Mouse (Mus musculus) embryonic facial prominence, embryonic 15.5 days (tissue): ENCODE data around the gene Fam228b. TPM values are rescaled to one million over a fixed set of nuclear protein-coding genes. Genes with fewer than 3 reads are reported as not detected.

Experiments
- ATAC-seq: fragments of 200-750 bp; cut with Nextera tagmentation; 2 replicates; pipeline ENCODE4 v1.8.0; 2017; ENCODE audit warnings: low read depth, moderate TSS enrichment; ENCODE audit not compliant: insufficient number of reproducible peaks, low FRiP score, low TSS enrichment
- H3K27ac ChIP-seq: fragments of 300-500 bp; sonication (generic); replicated peaks from 2 replicates; pipeline ENCODE4 v1.5.1; 2015; ENCODE audit warnings: mild to moderate bottlenecking, inconsistent platforms
- H3K27me3 ChIP-seq: fragments of 300-500 bp; sonication (generic); 2 replicates; pipeline ENCODE4 v1.6.1; 2015; ENCODE audit warnings: inconsistent platforms
- H3K36me3 ChIP-seq: fragments of 300-500 bp; sonication (generic); 2 replicates; pipeline ENCODE4 v1.6.1; 2015; ENCODE audit warnings: mild to moderate bottlenecking, inconsistent platforms
- H3K4me1 ChIP-seq: fragments of 300-500 bp; sonication (generic); 2 replicates; pipeline ENCODE4 v1.6.1; 2015; ENCODE audit warnings: inconsistent platforms
- H3K4me2 ChIP-seq: fragments of 300-500 bp; sonication (generic); replicated peaks from 2 replicates; pipeline ENCODE4 v1.6.1; 2015; ENCODE audit warnings: mild to moderate bottlenecking, inconsistent platforms
- H3K4me3 ChIP-seq: fragments of 300-500 bp; sonication (generic); replicated peaks from 2 replicates; pipeline ENCODE4 v1.5.1; 2015; ENCODE audit warnings: mild to moderate bottlenecking, inconsistent platforms
- H3K9ac ChIP-seq: fragments of 300-500 bp; sonication (generic); 2 replicates; pipeline ENCODE4 v1.6.1; 2015; ENCODE audit warnings: inconsistent platforms
- H3K9me3 ChIP-seq: fragments of 300-500 bp; sonication (generic); replicated peaks from 2 replicates; pipeline ENCODE4 v1.6.1; 2016; ENCODE audit warnings: inconsistent platforms
- WGBS: fragments of 180-500 bp; shearing (Covaris S2); methylation state at CpG from one replicate; pipeline ENCODE4 v1.1.7; 2015; 5-methylcytosine and 5-hydroxymethylcytosine counted together
- polyA plus RNA-seq: library from polyadenylated mRNA; unstranded; fragments of >200 nt; fragmentation: Nextera tagmentation; extraction: Ambion mirVana; gene quantifications from 2 replicates; pipeline ENCODE4 v1.2.1, GENCODE M21; 2015

The Fam228b gene
- polyA plus RNA-seq, 1 experiment from 2014 or later, result 4.2 TPM

DNA sequence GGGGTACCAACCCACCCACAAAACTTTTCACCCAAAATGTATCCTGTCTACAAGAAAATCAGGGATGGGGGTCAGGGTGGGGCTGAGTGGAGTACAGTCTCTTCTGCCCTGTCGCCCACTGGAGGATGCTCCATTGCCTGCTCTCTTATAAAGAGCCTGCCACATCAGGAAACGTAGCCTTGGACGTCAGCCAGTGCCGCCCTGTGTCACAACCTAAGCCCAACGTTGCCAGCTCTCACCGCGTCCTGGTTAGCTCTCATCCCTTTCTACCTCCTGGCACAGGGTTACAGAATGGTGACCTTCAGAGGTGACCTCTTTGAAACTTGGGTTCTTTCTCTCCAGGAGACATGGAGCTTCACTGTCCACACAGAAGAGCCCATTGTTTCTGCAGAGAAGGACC lies 28.2 kb downstream of the Fam228b start:
- Histone ChIP-seq H3K27ac (no peak overlapping the region), H3K27me3 (no peaks in the 10 kb centered on the region)
- ATAC-seq, result no peak

GRCm38 (mm10) chr12:4738031-4738576 lies 31.0 kb downstream of the Fam228b start, which contains the start of gene Fam228a:
TSS of gene Fam228a (minus strand) at chr12:4738430.
- Histone ChIP-seq H3K4me1 (no peaks in the 10 kb centered on the region), H3K9ac (no peak within 1 kb of the TSS), H3K4me2 (no peak within 1 kb of the TSS), H3K4me3 (no peak within 1 kb of the TSS), H3K27me3 (no peaks in the 10 kb centered on the region), H3K27ac (no peak within 1 kb of the TSS), H3K9me3 (no peaks in the 10 kb centered on the region), H3K36me3 (no peaks in the 10 kb centered on the region)
- ATAC-seq, result no peak
- WGBS, result 88% methylated on average over 18 of the region's 18 CpGs

More for the DNA sequence above, 28.2 kb downstream of the Fam228b start:
- H3K9ac ChIP-seq, result no peak overlapping the region
- H3K9me3 ChIP-seq, result no peaks in the 10 kb centered on the region
- no peak overlapping the region for H3K4me3 ChIP-seq
- H3K4me1 ChIP-seq, result no peaks in the 10 kb centered on the region
- no peaks in the 10 kb centered on the region for H3K36me3 ChIP-seq
- whole genome bisulfite sequencing, result 65% methylated on average over 7 of the region's 7 CpGs
- H3K4me2 ChIP-seq, result no peak overlapping the region

- Histone ChIP-seq H3K9ac (no peak overlapping the region), H3K4me3 (no peak overlapping the region), H3K9me3 (no peaks in the 10 kb centered on the region), H3K27me3 (no peaks in the 10 kb centered on the region), H3K4me2 (no peak overlapping the region), H3K4me1 (no peaks in the 10 kb centered on the region), H3K36me3 (no peaks in the 10 kb centered on the region), H3K27ac (no peak overlapping the region)
- WGBS, result 41% methylated on average over 4 of the region's 4 CpGs
- ATAC-seq, result no peak
Observed at GRCm38 (mm10) chr12:4732332-4732731, 36.7 kb downstream of the Fam228b start.

GRCm38 (mm10) chr12:4731629-4732028 lies 37.4 kb downstream of the Fam228b start:
- Histone ChIP-seq H3K36me3 (no peaks in the 10 kb centered on the region), H3K4me3 (no peak overlapping the region), H3K9me3 (no peaks in the 10 kb centered on the region), H3K4me1 (no peaks in the 10 kb centered on the region), H3K27ac (no peak overlapping the region), H3K4me2 (no peak overlapping the region), H3K9ac (no peak overlapping the region), H3K27me3 (no peaks in the 10 kb centered on the region)
- WGBS, result 72% methylated on average over 4 of the region's 4 CpGs
- no peak for ATAC-seq

GRCm38 (mm10) chr12:4729165-4729564 lies 39.9 kb downstream of the Fam228b start:
- Histone ChIP-seq H3K4me1 (no peaks in the 10 kb centered on the region), H3K4me2 (no peak overlapping the region), H3K27ac (no peak overlapping the region), H3K27me3 (no peaks in the 10 kb centered on the region), H3K36me3 (no peaks in the 10 kb centered on the region), H3K9ac (no peak overlapping the region), H3K9me3 (no peaks in the 10 kb centered on the region), H3K4me3 (no peak overlapping the region)
- WGBS, result 94% methylated on average over 3 of the region's 3 CpGs
- no peak for ATAC-seq

DNA sequence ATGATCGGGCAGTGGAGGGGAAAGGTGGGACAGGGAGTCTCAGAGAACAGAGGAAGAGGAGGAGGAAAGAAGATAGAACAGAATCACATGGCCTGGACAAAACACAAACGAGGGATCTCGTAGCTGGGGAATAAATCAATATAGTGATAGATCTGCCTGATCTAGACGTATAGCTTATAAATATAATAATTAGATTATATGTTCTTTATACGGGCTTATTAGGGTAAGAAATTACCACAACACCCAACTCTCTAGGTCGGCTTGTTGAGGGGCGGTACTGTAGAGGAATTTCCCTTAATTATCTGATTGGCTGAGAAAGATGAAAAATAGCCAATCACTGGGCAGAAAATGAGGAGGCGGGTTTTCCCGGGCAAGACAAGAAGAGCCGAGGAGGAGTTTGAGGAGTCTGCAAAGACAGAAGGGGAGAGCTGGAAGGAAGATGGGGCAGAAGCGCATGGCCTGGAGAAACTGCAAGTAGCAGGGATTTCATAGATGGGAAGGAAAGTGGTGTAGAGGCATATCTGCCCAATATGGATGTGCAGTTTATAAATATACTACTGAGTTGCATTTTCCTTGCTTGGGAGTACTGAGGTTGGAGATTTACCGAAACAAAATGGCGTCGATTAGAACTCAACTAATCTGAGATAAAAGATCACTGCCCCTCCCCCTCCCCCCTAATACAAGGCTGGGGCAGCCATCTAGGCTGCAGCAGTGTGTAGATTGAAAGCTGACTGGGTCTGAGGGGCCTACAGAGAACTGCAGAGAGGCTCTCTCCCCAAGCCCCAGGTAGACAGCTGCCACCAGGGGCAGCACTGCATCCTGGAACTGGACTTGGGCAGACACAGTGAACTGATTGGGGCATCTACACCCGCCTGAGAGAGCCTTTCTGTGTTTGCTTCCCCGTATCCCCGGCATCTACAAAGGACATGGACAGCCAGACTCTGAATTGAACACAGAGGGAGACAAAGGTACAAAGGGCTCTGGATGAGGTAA lies 49.0 kb downstream of the Fam228b start:
- no peak for ATAC-seq
- Histone ChIP-seq H3K4me3 (no peak overlapping the region), H3K9ac (no peak overlapping the region), H3K27me3 (no peaks in the 10 kb centered on the region), H3K4me2 (no peak overlapping the region), H3K36me3 (peaks cover 4% of the 10 kb centered on the region; the same call in 1 of the 2 replicates), H3K4me1 (no peaks in the 10 kb centered on the region), H3K9me3 (no peaks in the 10 kb centered on the region), H3K27ac (no peak overlapping the region)
- WGBS, result 68% methylated on average over 17 of the region's 17 CpGs

DNA sequence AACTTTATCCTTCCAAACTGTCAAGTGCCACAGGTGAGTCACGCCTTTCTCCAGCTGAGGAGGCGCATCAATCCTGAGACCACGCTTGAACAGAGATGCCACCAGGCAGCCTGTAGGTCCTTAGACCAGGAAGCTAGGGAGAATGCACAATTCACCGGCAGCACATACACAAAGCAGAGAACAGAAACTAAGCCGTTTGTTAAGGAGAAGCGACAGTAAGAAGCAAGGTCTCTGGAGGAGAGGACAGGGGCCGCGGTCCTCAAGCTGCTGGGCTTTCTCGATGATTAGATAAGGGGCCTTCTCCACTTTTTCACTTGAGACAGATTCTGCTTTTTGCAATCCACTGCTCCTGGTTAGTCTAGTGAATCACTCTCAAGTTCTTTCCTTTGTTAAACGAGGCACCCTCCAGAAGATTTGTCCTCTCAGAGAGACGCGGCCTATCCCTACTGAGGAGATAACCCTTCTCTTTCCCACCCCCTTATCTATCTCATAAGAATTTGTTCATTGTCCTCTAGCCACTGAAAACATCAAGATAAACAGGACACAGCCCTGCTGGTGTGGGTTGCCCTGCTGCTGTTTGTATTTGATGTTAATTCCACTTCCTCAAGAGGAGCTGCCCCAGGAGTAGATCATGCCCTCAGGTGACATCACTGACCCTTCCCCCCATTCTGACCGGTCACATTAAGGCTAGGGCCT lies 49.9 kb downstream of the Fam228b start:
- H3K36me3 ChIP-seq, result peaks cover 6% of the 10 kb centered on the region; the same call in 1 of the 2 replicates
- H3K4me2 ChIP-seq, result no peak overlapping the region
- H3K4me1 ChIP-seq, result no peaks in the 10 kb centered on the region
- H3K9me3 ChIP-seq, result no peaks in the 10 kb centered on the region
- ATAC-seq, result no peak
- H3K9ac ChIP-seq, result no peak overlapping the region
- 75% methylated on average over 13 of the region's 13 CpGs for WGBS
- H3K4me3 ChIP-seq, result no peak overlapping the region
- no peaks in the 10 kb centered on the region for H3K27me3 ChIP-seq
- no peak overlapping the region for H3K27ac ChIP-seq

- peak; percentile 80 for ATAC-seq
- H3K9ac ChIP-seq, result no peak overlapping the region
- WGBS, result 12% methylated on average over 7 of the region's 7 CpGs
- no peak overlapping the region for H3K4me3 ChIP-seq
- peaks cover 12% of the 10 kb centered on the region; the same call in 1 of the 2 replicates for H3K36me3 ChIP-seq
- no peaks in the 10 kb centered on the region for H3K4me1 ChIP-seq
- no peak overlapping the region for H3K27ac ChIP-seq
- no peaks in the 10 kb centered on the region for H3K27me3 ChIP-seq
- no peaks in the 10 kb centered on the region for H3K9me3 ChIP-seq
- no peak overlapping the region for H3K4me2 ChIP-seq
Observed at GRCm38 (mm10) chr12:4717417-4717816, 51.6 kb downstream of the Fam228b start.

DNA sequence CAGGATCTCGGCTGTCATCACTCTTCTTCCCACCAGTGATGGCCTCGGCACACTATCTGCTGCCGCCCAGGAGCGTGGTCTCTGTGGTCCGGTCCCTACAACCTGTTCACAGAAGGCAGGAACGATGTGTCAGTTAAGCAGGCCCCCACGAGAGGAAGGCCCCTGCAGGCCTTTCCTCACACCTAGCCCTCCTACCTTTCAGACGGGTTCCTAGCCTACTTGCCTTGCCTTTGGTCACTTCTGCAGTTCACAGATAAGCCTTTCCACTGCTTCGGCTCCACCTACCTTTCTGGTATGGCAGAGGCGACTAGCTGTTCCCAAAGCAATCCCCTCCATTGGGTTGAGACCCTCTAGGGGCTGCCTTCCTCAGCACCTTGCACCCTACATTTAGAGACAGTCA lies 53.5 kb downstream of the Fam228b start:
- 79% methylated on average over 10 of the region's 10 CpGs for WGBS
- H3K4me1 ChIP-seq, result no peaks in the 10 kb centered on the region
- no peaks in the 10 kb centered on the region for H3K27me3 ChIP-seq
- H3K9me3 ChIP-seq, result no peaks in the 10 kb centered on the region
- ATAC-seq, result no peak
- no peak overlapping the region for H3K4me3 ChIP-seq
- no peak overlapping the region for H3K27ac ChIP-seq
- peaks cover 17% of the 10 kb centered on the region; the same call in 1 of the 2 replicates for H3K36me3 ChIP-seq
- H3K4me2 ChIP-seq, result no peak overlapping the region
- no peak overlapping the region for H3K9ac ChIP-seq

DNA sequence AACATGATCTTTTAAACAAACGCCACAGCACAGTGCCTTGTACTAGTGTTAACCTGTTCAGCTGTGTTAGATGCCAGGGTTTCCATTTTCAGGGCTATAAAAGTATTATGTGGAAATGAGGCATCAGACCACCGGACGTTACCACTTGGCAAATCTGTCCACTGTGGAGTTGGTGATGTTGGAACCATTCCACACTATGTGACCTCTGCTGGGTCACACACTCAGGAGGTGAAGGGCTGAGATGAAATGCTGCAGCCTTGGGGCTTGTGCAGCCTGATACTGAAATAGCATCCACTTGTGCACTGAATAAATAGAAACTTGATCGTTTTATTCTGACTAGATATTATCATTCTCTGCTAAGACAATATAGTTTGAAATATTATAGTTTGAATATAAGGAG lies 55.7 kb downstream of the Fam228b start:
- Histone ChIP-seq H3K9me3 (no peaks in the 10 kb centered on the region), H3K9ac (no peak overlapping the region), H3K36me3 (peaks cover 33% of the 10 kb centered on the region), H3K27me3 (no peaks in the 10 kb centered on the region), H3K4me1 (no peaks in the 10 kb centered on the region), H3K27ac (no peak overlapping the region), H3K4me2 (no peak overlapping the region), H3K4me3 (no peak overlapping the region)
- 66% methylated on average over 4 of the region's 4 CpGs for WGBS
- ATAC-seq, result no peak

GRCm38 (mm10) chr12:4709926-4710325 lies 59.1 kb downstream of the Fam228b start:
- no peak overlapping the region for H3K4me3 ChIP-seq
- 86% methylated on average over 7 of the region's 7 CpGs for WGBS
- no peaks in the 10 kb centered on the region for H3K27me3 ChIP-seq
- H3K4me2 ChIP-seq, result no peak overlapping the region
- no peak overlapping the region for H3K9ac ChIP-seq
- peaks cover 43% of the 10 kb centered on the region for H3K36me3 ChIP-seq
- H3K4me1 ChIP-seq, result no peaks in the 10 kb centered on the region
- ATAC-seq, result no peak
- no peak overlapping the region for H3K27ac ChIP-seq
- H3K9me3 ChIP-seq, result no peaks in the 10 kb centered on the region
